Mouse (Mus musculus) ES-Bruce4 (cell line): ENCODE data around the gene Fbxo6. TPM values are rescaled to one million over a fixed set of nuclear protein-coding genes. Genes with fewer than 3 reads are reported as not detected.
A peak's percentile ranks its signal among the peaks of the same experiment; 100 is the strongest.

Experiments used
- H3K27ac ChIP-seq: 2 replicates; pipeline ENCODE4 v1.5.1; 2012; ENCODE audit warnings: low read length, inconsistent platforms; ENCODE audit not compliant: insufficient read depth
- H3K27me3 ChIP-seq: 2 replicates; pipeline ENCODE4 v1.6.1; 2012; ENCODE audit warnings: mild to moderate bottlenecking, low read length, inconsistent platforms; ENCODE audit not compliant: control insufficient read depth, poor library complexity, insufficient read depth, severe bottlenecking
- H3K36me3 ChIP-seq: 2 replicates; pipeline ENCODE4 v1.6.1; 2012; ENCODE audit warnings: inconsistent platforms, mild to moderate bottlenecking, low read length, moderate library complexity; ENCODE audit not compliant: control insufficient read depth, poor library complexity, insufficient read depth, severe bottlenecking
- H3K4me1 ChIP-seq: one replicate; pipeline ENCODE4 v1.8.1; 2011; ENCODE audit warnings: low read length; ENCODE audit not compliant: control insufficient read depth, insufficient read depth
- H3K4me3 ChIP-seq: 2 replicates; pipeline ENCODE4 v1.5.1; 2011; ENCODE audit warnings: low read depth, mild to moderate bottlenecking, low read length
- H3K9ac ChIP-seq: 2 replicates; pipeline ENCODE4 v1.6.1; 2012; ENCODE audit warnings: low read depth, mild to moderate bottlenecking, inconsistent platforms; ENCODE audit not compliant: poor library complexity, severe bottlenecking
- H3K9me3 ChIP-seq: replicated peaks from 2 replicates; pipeline ENCODE4 v1.6.1; 2012; ENCODE audit warnings: mild to moderate bottlenecking, low read length, inconsistent platforms; ENCODE audit not compliant: control insufficient read depth, poor library complexity, insufficient read depth, severe bottlenecking
- CTCF ChIP-seq: IDR thresholded peaks from one replicate; pipeline ENCODE4 v1.8.1; 2011; ENCODE audit warnings: low read depth, low read length
- EP300 ChIP-seq: IDR thresholded peaks from 2 replicates; pipeline ENCODE4 v1.6.1; 2011; ENCODE audit warnings: low read depth, low read length; ENCODE audit not compliant: insufficient read depth
- POLR2A ChIP-seq: IDR thresholded peaks from one replicate; pipeline ENCODE4 v1.8.1; 2011; ENCODE audit warnings: low read length; ENCODE audit not compliant: insufficient read depth
- polyA plus RNA-seq: library from polyadenylated mRNA; stranded (reverse); fragments of >200 nt; gene quantifications from 2 replicates; pipeline ENCODE4 v1.2.4, GENCODE M21; 2011; ENCODE audit warnings: low read depth; ENCODE audit not compliant: missing spikeins, insufficient read depth, insufficient read length

Fbxo6 gene
- polyA plus RNA-seq, 1 experiment = 41.6 TPM

DNA sequence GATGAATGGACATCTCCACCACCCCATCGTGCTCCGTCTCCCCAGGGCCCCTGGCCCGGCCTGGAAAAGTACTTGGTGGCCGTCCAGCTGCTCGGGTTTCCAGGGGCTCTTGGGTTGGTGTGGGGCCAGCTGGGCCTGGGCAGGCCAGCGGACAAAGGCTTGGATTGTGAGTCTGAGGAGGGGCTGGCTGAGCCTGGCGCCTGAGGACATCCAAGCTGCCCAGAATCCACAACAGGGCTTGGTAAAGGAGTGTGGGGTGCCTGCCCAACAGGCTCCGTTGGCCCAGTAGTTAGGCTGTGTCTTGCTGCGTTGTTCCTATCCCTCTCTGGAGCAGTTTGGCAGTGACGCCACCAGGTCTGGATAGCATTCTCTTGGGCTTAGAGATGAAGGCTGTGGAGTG, 14.5 kb upstream of the Fbxo6 start:
- Histone ChIP-seq H3K36me3 (no peaks in the 10 kb centered on the region), H3K27me3 (no peaks in the 10 kb centered on the region), H3K4me3 (0 out of 2 replicates have a peak overlapping the region, but pooled peaks have one; percentile 9), H3K9me3 (no peaks in the 10 kb centered on the region), H3K27ac (no peak overlapping the region), H3K9ac (no peak overlapping the region), H3K4me1 (no peaks in the 10 kb centered on the region)
- TF ChIP-seq CTCF = no peak
- TF ChIP-seq POLR2A = no peak
- TF ChIP-seq EP300 = no peak

DNA sequence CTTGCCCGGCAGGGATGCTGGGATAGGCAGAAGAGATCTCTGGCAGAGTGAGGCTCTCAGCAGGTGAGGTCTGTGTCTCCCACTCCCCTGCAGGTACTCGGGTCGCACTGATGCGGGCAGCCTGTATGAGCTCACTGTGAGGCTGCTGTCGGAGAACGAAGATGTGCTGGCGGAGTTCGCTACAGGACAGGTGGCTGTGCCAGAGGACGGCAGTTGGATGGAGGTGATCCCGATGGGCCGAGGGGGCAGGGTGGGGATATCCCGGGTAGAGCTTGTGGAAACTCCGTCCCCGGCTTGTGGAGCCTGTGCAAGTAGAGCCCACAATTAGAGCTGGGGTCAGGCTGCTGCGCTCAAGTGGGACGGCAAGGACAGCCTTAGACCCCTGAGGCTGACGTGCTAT, 13.6 kb upstream of the Fbxo6 start:
- Histone ChIP-seq H3K9me3 (no peaks in the 10 kb centered on the region), H3K4me3 (peak overlapping the region; percentile 12; the same call in 1 of the 2 replicates), H3K27me3 (no peaks in the 10 kb centered on the region), H3K27ac (no peak overlapping the region), H3K4me1 (peaks cover 3% of the 10 kb centered on the region), H3K9ac (no peak overlapping the region), H3K36me3 (no peaks in the 10 kb centered on the region)
- TF ChIP-seq POLR2A (no peak), EP300 (no peak), CTCF (no peak)

DNA sequence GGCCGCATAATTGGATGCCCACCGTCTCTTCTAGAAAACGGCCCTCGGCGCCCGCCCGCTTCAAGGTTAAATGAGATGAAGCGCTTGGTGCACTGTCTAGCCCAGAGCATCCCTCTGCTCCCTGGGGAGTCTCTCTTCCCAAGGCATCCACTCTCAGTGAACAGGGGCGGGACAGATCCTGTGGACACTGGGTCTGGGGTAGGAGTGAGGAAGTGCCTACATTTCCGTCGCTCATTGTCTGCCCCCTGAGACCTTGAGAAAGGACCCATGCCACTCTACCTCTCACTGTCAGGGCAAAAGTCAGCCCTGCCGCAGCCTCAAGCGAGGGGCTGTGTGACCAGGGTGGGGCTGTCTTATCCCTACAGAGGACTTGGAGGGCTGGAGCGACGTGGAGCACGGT, 12.5 kb upstream of the Fbxo6 start:
- no peaks in the 10 kb centered on the region for H3K36me3 ChIP-seq
- no peaks in the 10 kb centered on the region for H3K9me3 ChIP-seq
- H3K27me3 ChIP-seq = no peaks in the 10 kb centered on the region
- no peak overlapping the region for H3K9ac ChIP-seq
- peaks cover 3% of the 10 kb centered on the region for H3K4me1 ChIP-seq
- H3K4me3 ChIP-seq = peak overlapping the region; percentile 17; the same call in 1 of the 2 replicates
- no peak overlapping the region for H3K27ac ChIP-seq
- TF ChIP-seq POLR2A (no peak), CTCF (no peak)

DNA sequence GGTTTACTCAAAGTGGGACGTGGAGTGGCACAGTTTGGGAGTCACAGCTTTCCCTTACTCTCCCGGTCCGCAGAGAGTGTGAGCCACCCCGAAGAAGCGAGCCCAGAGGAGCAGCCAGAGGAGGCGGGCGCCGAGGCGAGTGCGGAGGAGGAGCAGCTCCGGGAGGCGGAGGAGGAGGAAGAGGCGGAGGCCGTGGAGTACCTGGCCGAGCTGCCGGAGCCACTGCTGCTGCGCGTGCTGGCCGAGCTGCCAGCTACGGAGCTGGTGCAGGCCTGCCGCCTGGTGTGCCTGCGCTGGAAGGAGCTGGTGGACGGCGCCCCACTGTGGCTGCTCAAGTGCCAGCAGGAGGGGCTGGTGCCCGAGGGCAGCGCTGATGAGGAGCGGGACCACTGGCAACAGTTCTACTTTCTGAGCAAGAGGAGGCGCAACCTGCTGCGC, 12.1 kb upstream of the Fbxo6 start:
- no peaks in the 10 kb centered on the region for H3K27me3 ChIP-seq
- no peaks in the 10 kb centered on the region for H3K9me3 ChIP-seq
- no peak overlapping the region for H3K27ac ChIP-seq
- H3K4me3 ChIP-seq = peak overlapping the region; percentile 17
- no peak overlapping the region for H3K9ac ChIP-seq
- H3K4me1 ChIP-seq = peaks cover 3% of the 10 kb centered on the region
- TF ChIP-seq CTCF = peak; percentile 78
- peak; percentile 39; the same call in 1 of the 2 replicates for TF ChIP-seq EP300
- TF ChIP-seq POLR2A = no peak
- no peaks in the 10 kb centered on the region for H3K36me3 ChIP-seq

DNA sequence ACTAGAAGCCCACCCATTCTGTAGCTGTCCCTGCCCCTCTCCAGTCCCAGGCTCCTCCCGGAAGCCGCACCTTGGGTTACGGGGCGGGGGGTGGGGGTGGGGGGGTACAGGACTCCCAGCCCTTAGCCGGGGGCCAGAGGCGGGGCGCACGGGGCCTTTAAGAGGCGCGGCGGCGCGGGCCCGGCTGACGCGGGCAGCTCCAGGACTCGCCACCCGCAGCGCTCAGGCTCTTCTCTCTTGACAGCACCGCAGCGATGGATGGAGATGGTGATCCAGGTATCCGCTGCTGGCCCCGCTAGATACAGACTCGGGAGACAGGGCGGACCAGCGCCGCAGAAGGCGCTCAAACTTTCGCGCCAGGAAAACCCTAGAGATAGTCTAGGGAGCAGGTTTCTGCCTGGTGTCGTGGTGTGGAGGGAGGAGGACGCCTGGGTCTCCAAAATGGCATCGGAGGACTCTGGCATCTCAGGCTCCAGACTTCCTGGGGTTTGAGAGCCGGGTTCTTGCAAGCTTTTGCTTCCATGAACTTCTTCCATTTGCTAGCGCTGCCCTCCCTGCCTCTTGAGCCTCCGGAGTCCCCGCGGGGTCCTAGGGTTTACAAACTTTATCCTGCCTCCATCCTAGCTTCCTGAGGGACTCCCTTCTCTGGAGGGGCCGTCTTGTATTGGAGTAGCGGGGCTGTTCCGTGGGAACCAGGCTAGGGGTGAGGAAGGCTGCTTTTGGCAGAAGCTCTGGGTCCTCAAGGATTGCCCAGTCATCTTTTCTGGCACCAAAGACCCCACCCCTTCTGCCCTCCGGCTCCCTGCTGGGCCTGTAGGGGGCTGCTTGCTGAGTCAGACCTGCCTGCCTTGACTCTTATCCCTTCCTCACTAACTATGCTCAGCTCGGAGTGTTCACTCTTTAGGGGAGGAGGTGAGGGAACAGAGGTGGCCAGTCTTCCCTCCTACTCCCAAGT, 8.8 kb upstream of the Fbxo6 start, which contains the start of the genes Fbxo44 and Fbxo2:
Gene Fbxo44, minus strand, starts transcription at position 47 of the 955 bp plus-strand sequence.
Gene Fbxo2, plus strand, starts transcription at position 186 of the 955 bp plus-strand sequence.
- Histone ChIP-seq H3K27me3 (no peaks in the 10 kb centered on the region), H3K27ac (no peak within 1 kb of the TSS), H3K4me1 (peaks cover 5% of the 10 kb centered on the region)

More for the DNA sequence above, 8.8 kb upstream of the Fbxo6 start, which contains the start of the genes Fbxo44 and Fbxo2:
- Histone ChIP-seq H3K9me3 (no peaks in the 10 kb centered on the region), H3K9ac (peak within 1 kb of the TSS; percentile 75), H3K36me3 (peaks cover 2% of the 10 kb centered on the region; the same call in 1 of the 2 replicates), H3K4me3 (peak within 1 kb of the TSS; percentile 90)
- TF ChIP-seq EP300 = 0 out of 2 replicates have a peak, but pooled peaks have one; percentile 7
- no peak for TF ChIP-seq POLR2A
